16 mouse cellular contexts compared by ENCODE assay signal in genomic region chr11:119741401-119741800, GRCm38 (mm10).
"Had no signal": no experiment of that assay in that cellular context is flagged by ENCODE, and none has a peak within 500 bp of the region (broad histone marks: within the 10 kb centered on the region; RNA-seq: fewer than 3 reads in every experiment).

No protein-coding gene starts in this region.

- H3K27ac ChIP-seq: intestine, embryonic 15.5 days; kidney, postnatal 0 days; left cerebral cortex, adult 2 months; liver, embryonic 12.5 days; liver, embryonic 15.5 days; lung, embryonic 15.5 days had no signal

- DNase-seq: layer of hippocampus, adult 9-11 months; layer of hippocampus, postnatal 36 days; lung, adult 18-20 months; lung, postnatal 10 days; lung, postnatal 4 days; midbrain, embryonic 14.5 days; thymus, adult 18-20 months; thymus, postnatal 36 days had no signal

- ATAC-seq: hindbrain, embryonic 16.5 days; intestine, embryonic 15.5 days; liver, embryonic 12.5 days had no signal

- H3K4me2 ChIP-seq: intestine, embryonic 15.5 days; liver, embryonic 12.5 days; liver, embryonic 15.5 days; lung, embryonic 15.5 days; midbrain, embryonic 11.5 days had no signal

- H3K36me3 ChIP-seq: intestine, embryonic 15.5 days; lung, embryonic 15.5 days had no signal

- H3K9me3 ChIP-seq: intestine, embryonic 15.5 days; liver, embryonic 12.5 days; liver, embryonic 15.5 days; lung, embryonic 15.5 days had no signal

- H3K4me3 ChIP-seq: intestine, embryonic 15.5 days; left cerebral cortex, adult 2 months; liver, embryonic 12.5 days; liver, embryonic 15.5 days; lung, embryonic 15.5 days had no signal

- H3K4me1 ChIP-seq: lung, embryonic 15.5 days had no signal

- H3K9ac ChIP-seq: intestine, embryonic 15.5 days; liver, embryonic 12.5 days; liver, embryonic 15.5 days; lung, embryonic 15.5 days had no signal

- H3K27me3 ChIP-seq: intestine, embryonic 15.5 days; liver, embryonic 12.5 days; liver, embryonic 15.5 days; lung, embryonic 15.5 days had no signal
